Mouse (Mus musculus): Measurements from ENCODE around the gene Cand2.

DNA sequence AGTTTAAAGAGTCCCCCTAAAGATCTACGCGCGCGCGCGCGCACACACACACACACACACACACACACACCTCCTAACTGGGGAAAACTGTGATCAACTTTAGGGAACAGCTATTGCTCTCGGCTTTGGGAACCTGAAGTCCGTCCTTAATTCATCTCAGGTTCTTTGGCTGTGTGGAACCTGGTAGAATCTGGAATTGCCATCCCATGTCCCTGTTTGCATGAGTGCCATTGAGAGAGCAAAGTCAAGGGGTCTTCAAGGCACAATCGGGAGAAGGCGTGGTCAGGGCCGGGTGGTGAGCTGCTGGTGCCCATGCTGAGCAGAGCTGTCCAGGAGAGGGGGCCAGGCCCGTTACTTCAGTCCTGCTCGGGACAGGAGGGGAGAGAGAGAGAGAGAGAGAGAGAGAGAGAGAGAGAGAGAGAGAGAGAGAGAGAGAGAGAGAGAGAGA lies 348 bp upstream of the Cand2 start:
- TF ChIP-seq EP300 (IDR thresholded peaks at IDR 0.05; ENCODE audit: low read length) (no peak), POLR2A (IDR thresholded peaks at IDR 0.05; ENCODE audit: low read depth, low read length) (no peak), MYC (IDR thresholded peaks at IDR 0.05; ENCODE audit: low read depth, low read length) (no peak), CTCF (conservative IDR thresholded peaks at IDR 0.05 in 1 of 2, IDR thresholded peaks at IDR 0.05 in 1 of 2; ENCODE audit: low read depth in 2 of 2, low read length in 2 of 2) (no peak), KAT2A (IDR thresholded peaks at IDR 0.05; ENCODE audit: insufficient replicate concordance, low read length) (no peak), ZC3H11A (IDR thresholded peaks at IDR 0.05; ENCODE audit: low read depth, low read length) (no peak)

All from CH12.LX (cell line).